Mouse (Mus musculus) thymus, adult 2 months (tissue): ENCODE data around the gene Gm20479.

Experiments used
- CTCF ChIP-seq: fragments of 200-500 bp; IDR thresholded peaks from 2 replicates; pipeline ENCODE4 v1.5.1; 2012; ENCODE audit warnings: mild to moderate bottlenecking, control low read depth, low read length, moderate library complexity, borderline replicate concordance; ENCODE audit not compliant: control insufficient read depth, poor library complexity, insufficient read depth; ENCODE audit errors: extremely low read depth
- POLR2A ChIP-seq: fragments of 200-500 bp; IDR thresholded peaks from 2 replicates; pipeline ENCODE4 v1.6.1; 2012; ENCODE audit warnings: mild to moderate bottlenecking, low read length, control low read depth, moderate library complexity; ENCODE audit not compliant: control insufficient read depth, poor library complexity, insufficient read depth; ENCODE audit errors: extremely low read depth

- TF ChIP-seq CTCF, result no peak
- TF ChIP-seq POLR2A, result no peak
Observed at GRCm38 (mm10) chr7:27404203-27404942, 47.2 kb upstream of the Gm20479 start.
